Mouse (Mus musculus) cerebellum, adult (tissue): ENCODE results near the gene Klrb1a.

ENCODE experiments used
- ATAC-seq: cut with Nextera tagmentation; 2 replicates; pipeline ENCODE4 v1.9.2; 2017; ENCODE audit warnings: mild to moderate bottlenecking, moderate library complexity, mixed read lengths; ENCODE audit not compliant: insufficient number of reproducible peaks, low FRiP score, low TSS enrichment

Gene Klrb1a

DNA sequence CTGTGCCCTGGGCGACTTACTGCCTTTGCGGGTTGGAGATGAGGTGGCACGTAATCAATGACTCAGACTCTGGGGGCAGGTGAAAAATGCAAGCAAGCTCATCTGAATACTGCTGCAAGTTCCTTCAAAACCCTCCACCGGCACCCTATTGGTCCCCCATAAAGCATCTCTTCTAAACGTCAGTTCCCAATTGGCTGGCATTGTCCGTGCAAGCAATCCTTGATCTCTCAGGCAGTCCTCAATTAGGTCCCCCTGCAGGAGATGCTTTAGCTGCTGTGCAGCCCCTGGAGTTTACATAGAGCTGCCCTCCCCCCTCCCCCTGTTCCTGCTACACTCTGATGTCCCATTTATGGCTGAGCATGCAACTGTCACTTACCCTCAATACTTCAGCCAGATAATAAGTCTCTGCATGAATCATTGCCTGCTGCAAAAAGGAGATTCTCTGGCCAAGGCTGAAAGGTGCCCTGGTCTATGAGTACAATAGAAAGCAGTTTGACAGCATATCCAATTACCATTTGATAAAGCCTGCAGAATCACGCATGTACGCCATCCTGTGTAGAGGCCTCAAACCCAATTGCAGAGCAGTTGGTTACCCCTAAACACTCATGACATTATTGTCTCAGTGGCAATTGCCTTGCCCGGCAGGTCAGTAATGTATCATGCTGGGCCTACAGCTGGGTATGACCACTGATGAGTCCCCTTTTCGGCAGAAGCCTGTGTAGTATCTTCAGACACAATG, 20.7 kb downstream of the Klrb1a start:
- ATAC-seq: 0 out of 2 replicates have a peak, but pooled peaks have one; percentile 29

DNA sequence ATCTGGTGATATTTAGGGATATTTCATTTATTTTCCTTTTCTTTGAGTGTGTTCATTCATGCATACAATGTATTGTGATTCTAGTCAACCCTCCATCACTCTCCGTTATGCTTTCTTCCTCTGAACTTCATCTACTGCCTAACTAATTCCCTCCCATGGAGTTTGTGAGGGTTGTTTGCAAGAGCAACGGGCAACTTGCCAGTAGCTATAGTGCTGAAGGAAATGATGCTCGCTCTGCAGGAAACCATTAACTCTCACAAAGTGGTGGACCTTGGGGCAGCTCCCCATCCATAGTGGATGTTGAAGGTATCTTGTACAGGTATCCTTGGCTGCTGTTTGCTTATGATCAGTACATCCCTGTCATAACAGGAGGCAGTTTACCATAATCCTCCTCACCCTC, 21.3 kb downstream of the Klrb1a start:
- ATAC-seq: no peak

GRCm38 (mm10) chr6:128599555-128599954, 23.8 kb downstream of the Klrb1a start:
- no peak for ATAC-seq

- ATAC-seq: no peak
Measured at GRCm38 (mm10) chr6:128598256-128599047, 24.9 kb downstream of the Klrb1a start.

DNA sequence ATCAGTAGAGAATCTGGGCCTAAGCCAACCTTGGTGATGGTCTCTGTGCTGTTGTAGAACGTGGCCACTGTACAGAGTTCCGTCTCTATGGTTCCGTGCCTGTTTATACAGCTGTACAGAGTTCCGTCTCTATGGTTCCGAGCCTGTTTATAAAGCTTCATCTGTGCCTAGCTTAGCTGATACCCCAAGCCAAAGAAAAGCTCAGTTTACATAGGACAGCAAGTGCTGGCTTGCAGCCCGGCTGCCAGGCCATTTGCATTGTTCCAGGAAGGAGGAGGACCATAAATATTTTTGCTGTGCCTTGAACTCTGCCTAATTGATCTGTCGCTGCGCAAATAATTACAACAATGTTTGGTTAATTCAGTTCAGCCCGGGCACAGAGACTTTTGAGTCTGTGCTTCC, 26.2 kb downstream of the Klrb1a start:
- peak; percentile 93 for ATAC-seq

- ATAC-seq: no peak
Measured at GRCm38 (mm10) chr6:128594651-128595050, 28.7 kb downstream of the Klrb1a start.

- ATAC-seq: no peak
Measured at GRCm38 (mm10) chr6:128589426-128589825, 33.9 kb downstream of the Klrb1a start.

DNA sequence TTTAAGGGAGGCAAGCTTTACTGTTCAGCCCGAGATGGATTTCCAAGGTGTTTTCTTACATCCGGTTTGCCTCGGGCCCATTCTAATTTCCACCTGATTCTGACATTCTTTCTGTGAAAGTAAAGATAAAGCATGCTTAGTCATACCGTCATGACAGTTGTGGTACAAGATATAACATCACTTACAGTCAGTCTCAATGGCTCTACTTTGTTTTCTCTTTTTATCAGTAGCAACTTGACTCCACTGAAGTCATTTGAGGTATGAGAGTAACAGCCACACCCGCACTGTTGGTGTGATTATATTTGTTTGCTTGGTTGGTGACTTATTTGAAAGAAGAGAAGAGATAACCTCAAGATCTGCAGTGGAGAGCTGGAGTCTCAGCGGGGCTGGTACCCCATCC, 35.7 kb downstream of the Klrb1a start:
- no peak for ATAC-seq

DNA sequence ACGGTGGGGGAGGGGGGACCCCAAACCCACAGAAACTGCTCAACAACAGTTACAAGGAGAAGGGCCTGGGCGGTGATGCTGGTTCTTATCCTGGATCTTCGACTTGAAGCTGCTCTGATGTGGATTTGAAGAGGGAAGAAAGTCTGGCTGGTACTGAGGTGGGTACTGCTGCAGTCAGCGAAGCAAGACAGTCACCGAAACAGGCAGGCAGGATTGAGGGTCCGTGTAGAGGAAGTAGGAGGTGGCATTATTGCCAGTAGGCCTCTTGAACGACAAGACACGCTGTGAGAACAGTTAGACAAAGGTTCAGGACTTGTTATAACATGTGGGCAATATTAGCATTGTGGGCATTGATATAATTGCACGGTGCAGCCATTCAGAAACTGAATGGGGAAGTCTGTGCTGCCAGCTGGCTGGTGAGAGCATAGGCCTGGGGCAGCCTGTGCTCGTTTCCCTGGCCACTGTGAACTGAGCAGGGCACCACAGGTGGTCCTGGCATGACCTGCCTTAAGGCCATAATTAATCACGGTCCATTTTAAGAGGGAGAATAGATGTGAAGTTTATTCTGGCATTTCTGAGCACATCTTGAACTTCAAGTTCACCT, 37.6 kb downstream of the Klrb1a start:
- ATAC-seq: no peak

- ATAC-seq: no peak
Measured at GRCm38 (mm10) chr6:128584070-128584660, 39.2 kb downstream of the Klrb1a start.

DNA sequence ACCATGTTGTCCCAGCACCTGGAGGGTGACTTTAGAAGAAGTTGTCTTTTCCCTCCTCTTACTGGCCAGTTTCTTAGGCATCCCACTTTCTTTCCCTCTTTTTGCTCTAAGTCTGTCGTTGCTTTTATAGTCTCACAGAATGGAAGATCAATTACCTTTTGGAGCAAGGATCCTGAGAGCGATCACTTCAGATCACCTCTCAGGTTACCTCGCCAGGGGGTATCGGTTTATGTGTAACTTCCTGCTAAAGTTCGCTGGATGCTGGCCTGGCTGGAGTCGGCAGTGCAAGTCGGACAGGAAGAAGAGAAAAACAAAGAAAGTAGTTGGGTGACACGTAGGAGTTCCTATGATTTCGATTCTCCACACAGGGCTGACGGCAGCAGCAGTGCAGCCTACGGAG, 41.8 kb downstream of the Klrb1a start, which contains the start of gene A2ml1:
Gene A2ml1 (minus strand): TSS at position 101 of the 400 bp plus-strand sequence.
- ATAC-seq: no peak

DNA sequence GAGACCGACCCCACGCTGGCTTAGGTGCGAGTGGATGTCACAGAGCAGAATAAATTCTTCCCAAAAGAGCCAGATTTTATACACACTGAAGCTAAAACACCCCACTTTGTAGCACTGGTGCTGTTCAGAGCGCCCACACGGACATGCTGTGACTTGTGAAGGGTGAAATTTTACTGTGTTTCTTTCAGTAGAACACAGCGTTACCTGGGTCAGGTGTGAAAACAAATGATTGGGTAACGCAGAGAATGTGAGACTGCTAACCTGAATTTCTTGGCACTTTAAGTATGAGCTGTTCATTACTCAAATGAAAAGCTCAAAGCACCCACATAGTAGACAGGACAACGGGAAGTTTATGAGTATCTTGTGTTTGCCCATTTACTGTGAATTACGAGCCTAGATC, 46.0 kb downstream of the Klrb1a start:
- no peak for ATAC-seq

GRCm38 (mm10) chr6:128566589-128566988, 56.7 kb downstream of the Klrb1a start:
- ATAC-seq: no peak
